In the genomic region with DNA sequence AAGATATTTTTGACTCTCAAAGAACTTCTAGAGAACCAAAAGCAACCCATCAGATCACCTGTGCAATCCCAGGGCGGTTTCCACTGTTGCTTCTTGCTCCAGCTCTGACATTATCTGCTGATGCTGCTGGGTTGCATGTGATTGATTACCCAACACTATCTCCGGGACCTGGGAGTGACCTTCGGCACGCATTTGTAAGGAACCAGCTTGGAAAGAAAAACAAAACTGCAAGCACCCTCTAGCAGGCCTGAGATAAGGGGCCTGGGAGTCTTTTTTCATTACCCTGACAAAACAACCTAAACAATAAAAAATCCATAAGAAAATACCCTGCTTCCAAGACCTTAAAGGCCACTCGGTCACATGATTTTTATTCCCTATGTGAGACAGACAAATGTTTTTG, we compare ENCODE assay signal across 11 mouse cellular contexts. TPM values are rescaled to one million over a fixed set of nuclear protein-coding genes. Genes with fewer than 3 reads are reported as not detected.
DNase-seq lines count a peak whose midpoint lies in the region; ATAC-seq and TF ChIP-seq lines count a peak whose summit lies in the region.
"Had no signal": no experiment of that assay in that cellular context is flagged by ENCODE, and none has a peak within 500 bp of the region (broad histone marks: within the 10 kb centered on the region; RNA-seq: fewer than 3 reads in every experiment).

No protein-coding gene starts in this region.

- no peak overlapping the region for H3K4me2 ChIP-seq in hindbrain, embryonic 11.5 days (replicated peaks; ENCODE audit: low read depth, low read length)
- H3K4me2 ChIP-seq in hindbrain, embryonic 13.5 days, result no peak overlapping the region
- H3K4me2 ChIP-seq in kidney, embryonic 14.5 days (replicated peaks; ENCODE audit: low read depth, low read length), result no peak overlapping the region
- no peak overlapping the region for H3K4me2 ChIP-seq in liver, embryonic 14.5 days (ENCODE audit: low read depth)

- H3K9me3 ChIP-seq in hindbrain, embryonic 11.5 days (ENCODE audit: control insufficient read depth, low read length), result no peaks in the 10 kb centered on the region
- no peaks in the 10 kb centered on the region for H3K9me3 ChIP-seq in hindbrain, embryonic 13.5 days
- no peaks in the 10 kb centered on the region for H3K9me3 ChIP-seq in kidney, embryonic 14.5 days (ENCODE audit: control insufficient read depth, low read length)
- H3K9me3 ChIP-seq in liver, embryonic 14.5 days (ENCODE audit: control insufficient read depth, low read length), result no peaks in the 10 kb centered on the region

- no peaks in the 10 kb centered on the region for H3K4me1 ChIP-seq in hindbrain, embryonic 11.5 days (replicated peaks; ENCODE audit: control insufficient read depth, insufficient read depth, low read length)
- 0 out of 2 replicates have a peak, but pooled peaks cover 2% of the 10 kb centered on the region for H3K4me1 ChIP-seq in hindbrain, embryonic 13.5 days (replicated peaks)
- peaks cover 30% of the 10 kb centered on the region for H3K4me1 ChIP-seq in kidney, embryonic 14.5 days (ENCODE audit: control insufficient read depth, insufficient read depth, low read length)
- peaks cover 0 to 5% of the 10 kb centered on the region in 2 experiments; a peak in 2 of 4 replicates for H3K4me1 ChIP-seq in liver, embryonic 14.5 days (replicated peaks; ENCODE audit: control insufficient read depth in 2 of 2, insufficient read depth in 2 of 2, low read length in 1 of 2)

- peak; percentile 31; the same call in 1 of the 2 replicates for ATAC-seq in hindbrain, embryonic 11.5 days (ENCODE audit: low FRiP score)
- no peak for ATAC-seq in hindbrain, embryonic 13.5 days (ENCODE audit: low FRiP score)
- peak; percentile 71 for ATAC-seq in kidney, embryonic 14.5 days (ENCODE audit: low FRiP score, low TSS enrichment)
- ATAC-seq in liver, embryonic 14.5 days (ENCODE audit: insufficient read depth), result peak; percentile 45; the same call in 1 of the 2 replicates
- ATAC-seq: inflammation-experienced regulatory T-cells, adult 6 months had no signal

- WGBS in hindbrain, embryonic 11.5 days, result 8% methylated on average over 5 of the region's 5 CpGs
- 12% methylated on average over 5 of the region's 5 CpGs for WGBS in hindbrain, embryonic 13.5 days
- 7% methylated on average over 5 of the region's 5 CpGs for WGBS in kidney, embryonic 14.5 days
- WGBS in liver, embryonic 14.5 days (ENCODE audit: insufficient replicate concordance), result 18% methylated on average over 5 of the region's 5 CpGs

- TF ChIP-seq CTCF in liver, embryonic 14.5 days (IDR thresholded peaks at IDR 0.05; ENCODE audit: low read depth), result no peak

- no peaks in the 10 kb centered on the region for H3K36me3 ChIP-seq in hindbrain, embryonic 11.5 days (ENCODE audit: control insufficient read depth, insufficient read depth, low read length)
- H3K36me3 ChIP-seq in hindbrain, embryonic 13.5 days, result no peaks in the 10 kb centered on the region
- no peaks in the 10 kb centered on the region for H3K36me3 ChIP-seq in kidney, embryonic 14.5 days (ENCODE audit: control insufficient read depth, insufficient read depth, low read length)
- H3K36me3 ChIP-seq in liver, embryonic 14.5 days (replicated peaks; ENCODE audit: control insufficient read depth, insufficient read depth, low read depth), result no peaks in the 10 kb centered on the region

- no peak for TF ChIP-seq EP300 in liver, embryonic 14.5 days (IDR thresholded peaks at IDR 0.05; ENCODE audit: low read depth)

- H3K27ac ChIP-seq in hindbrain, embryonic 11.5 days (ENCODE audit: low read depth, low read length), result no peak overlapping the region
- no peak overlapping the region for H3K27ac ChIP-seq in hindbrain, embryonic 13.5 days
- peak overlapping the region; percentile 43; the same call in 1 of the 2 replicates for H3K27ac ChIP-seq in kidney, embryonic 14.5 days (ENCODE audit: low read depth, low read length)
- no peak overlapping the region for H3K27ac ChIP-seq in liver, embryonic 14.5 days

- H3K27me3 ChIP-seq in hindbrain, embryonic 11.5 days (ENCODE audit: control insufficient read depth, insufficient read depth, low read length), result no peaks in the 10 kb centered on the region
- H3K27me3 ChIP-seq in hindbrain, embryonic 13.5 days, result no peaks in the 10 kb centered on the region
- H3K27me3 ChIP-seq in kidney, embryonic 14.5 days (ENCODE audit: control insufficient read depth, insufficient read depth, low read length), result no peaks in the 10 kb centered on the region
- no peaks in the 10 kb centered on the region for H3K27me3 ChIP-seq in liver, embryonic 14.5 days (ENCODE audit: control insufficient read depth, insufficient read depth, low read length)

- DNase-seq in hindbrain, embryonic 11.5 days (ENCODE audit: low spot score), result no peak
- peak; percentile 31 for DNase-seq in adrenal gland, postnatal 14 days
- DNase-seq in liver, embryonic 14.5 days (ENCODE audit: low read depth in 3 of 3, low spot score in 3 of 3), result peak in 1 of 3 experiments; percentile 27
- no peak for DNase-seq in natural killer cell, adult 2 months (ENCODE audit: low spot score in 2 of 2)
- no peak for DNase-seq in urinary bladder, postnatal 36 days (ENCODE audit: low spot score in 2 of 2)
- no peak for DNase-seq in spleen, adult 12 weeks (ENCODE audit: low spot score)
- DNase-seq: cerebellum, adult 11 months; heart, adult 11 months had no signal

- no peak overlapping the region for H3K9ac ChIP-seq in hindbrain, embryonic 11.5 days (ENCODE audit: low read depth, low read length)
- no peak overlapping the region for H3K9ac ChIP-seq in hindbrain, embryonic 13.5 days
- no peak overlapping the region for H3K9ac ChIP-seq in kidney, embryonic 14.5 days (ENCODE audit: low read depth, low read length)
- no peak overlapping the region for H3K9ac ChIP-seq in liver, embryonic 14.5 days (replicated peaks)

- H3K4me3 ChIP-seq in hindbrain, embryonic 11.5 days (ENCODE audit: low read depth, low read length), result no peak overlapping the region
- H3K4me3 ChIP-seq in hindbrain, embryonic 13.5 days, result no peak overlapping the region
- no peak overlapping the region for H3K4me3 ChIP-seq in kidney, embryonic 14.5 days (ENCODE audit: low read length)
- no peak overlapping the region for H3K4me3 ChIP-seq in liver, embryonic 14.5 days (ENCODE audit: insufficient read depth in 1 of 2, low read depth in 2 of 2, low read length in 2 of 2)

RNA-seq across cellular contexts. Expression of a gene that starts 19.0 kb away (rescaled TPM):
- polyA plus RNA-seq in hindbrain, embryonic 11.5 days (2014; fragmentation: Nextera tagmentation; extraction: Ambion mirVana), result 3.8 and 4.0 TPM in 2 replicates
- 2.1 and 2.4 TPM in 2 replicates for polyA plus RNA-seq in hindbrain, embryonic 13.5 days (2015; fragmentation: Nextera tagmentation; extraction: Ambion mirVana)
- total RNA-seq in adrenal gland, postnatal 14 days (2021), result 64.1 and 71.0 TPM in 2 replicates
- 19.9 and 42.0 TPM in 2 replicates for polyA plus RNA-seq in kidney, embryonic 14.5 days (2014; fragmentation: Nextera tagmentation; extraction: Ambion mirVana)
- 1.7 and 2.0 TPM in 2 replicates for polyA plus RNA-seq in liver, embryonic 14.5 days (2012; rRNA removed)
- polyA plus RNA-seq in liver, embryonic 14.5 days (2014; fragmentation: Nextera tagmentation; extraction: Ambion mirVana), result 2.0 and 2.3 TPM in 2 replicates
- polyA plus RNA-seq: inflammation-experienced regulatory T-cells, adult 6 months had no signal

RNA-seq across cellular contexts. Expression of a gene that starts 19.2 kb away (rescaled TPM):
- 14.6 and 15.2 TPM in 2 replicates for polyA plus RNA-seq in hindbrain, embryonic 11.5 days (2014; fragmentation: Nextera tagmentation; extraction: Ambion mirVana)
- polyA plus RNA-seq in hindbrain, embryonic 13.5 days (2015; fragmentation: Nextera tagmentation; extraction: Ambion mirVana), result 20.3 and 24.5 TPM in 2 replicates
- 106 and 108 TPM in 2 replicates for total RNA-seq in adrenal gland, postnatal 14 days (2021)
- polyA plus RNA-seq in kidney, embryonic 14.5 days (2014; fragmentation: Nextera tagmentation; extraction: Ambion mirVana), result 19.2 and 31.9 TPM in 2 replicates
- 4.0 and 5.4 TPM in 2 replicates for polyA plus RNA-seq in liver, embryonic 14.5 days (2012; rRNA removed)
- polyA plus RNA-seq in liver, embryonic 14.5 days (2014; fragmentation: Nextera tagmentation; extraction: Ambion mirVana), result 12.7 and 13.6 TPM in 2 replicates
